Mouse (Mus musculus) cortical plate, adult 2 months (tissue): ENCODE measurements around the gene Serpina1d.
"Not testable (repeated sequence)": the region's sequence is repeated elsewhere in the genome, so short reads cannot be mapped to it uniquely, and the experiment has no call there.

ENCODE experiments used
- CTCF ChIP-seq: fragments of 200-500 bp; IDR thresholded peaks from 2 replicates; pipeline ENCODE4 v1.5.1; 2011; ENCODE audit warnings: mild to moderate bottlenecking, control low read depth, low read length; ENCODE audit not compliant: insufficient read depth; ENCODE audit errors: extremely low read depth
- POLR2A ChIP-seq: fragments of 200-500 bp; IDR thresholded peaks from 2 replicates; pipeline ENCODE4 v1.6.1; 2011; ENCODE audit warnings: mild to moderate bottlenecking, low read length, control low read depth; ENCODE audit not compliant: insufficient read depth; ENCODE audit errors: extremely low read depth

- TF ChIP-seq CTCF, POLR2A: not testable (repeated sequence)
Measured at GRCm38 (mm10) chr12:103737791-103738580, 35.4 kb downstream of the Serpina1d start.
